Mouse (Mus musculus) heart, postnatal 0 days (tissue): ENCODE results near the gene Lrig2.

Source experiments
- CTCF ChIP-seq: IDR thresholded peaks from 2 replicates; pipeline ENCODE4 v1.5.1; 2016; ENCODE audit warnings: antibody characterized with exemption, control low read depth, low read depth
- EP300 ChIP-seq: IDR thresholded peaks from 2 replicates; pipeline ENCODE4 v1.6.1; 2016; ENCODE audit warnings: antibody characterized with exemption, low read depth

DNA sequence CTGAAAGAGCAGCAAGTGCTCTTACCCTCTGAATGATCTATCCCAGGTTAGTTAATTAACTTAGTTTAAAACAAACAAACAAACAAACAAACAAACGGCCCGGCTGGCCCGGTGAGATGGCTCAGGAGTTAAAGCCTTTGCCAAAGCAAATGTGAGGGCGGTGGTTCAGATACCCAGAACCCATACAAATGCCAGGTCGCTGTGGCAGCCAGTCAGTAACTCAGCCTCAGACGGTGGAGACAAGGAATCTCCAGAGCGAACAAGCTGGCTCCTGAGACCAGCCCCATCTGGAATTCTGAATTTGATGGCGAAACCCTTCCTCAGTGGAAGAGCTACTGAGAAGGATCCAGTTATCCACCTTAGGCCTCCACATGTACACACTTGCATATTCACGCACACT is 114.4 kb downstream of the Lrig2 start:
- TF ChIP-seq CTCF (no peak), EP300 (no peak)
